Mouse (Mus musculus) limb, embryonic 12.5 days (tissue): ENCODE results near the gene Tenm2. TPM values are rescaled to one million over a fixed set of nuclear protein-coding genes. Genes with fewer than 3 reads are reported as not detected.

Experiments
- ATAC-seq: fragments of 200-750 bp; cut with Nextera tagmentation; 2 replicates; pipeline ENCODE4 v1.8.0; 2017; ENCODE audit warnings: low read depth, moderate TSS enrichment; ENCODE audit not compliant: insufficient number of reproducible peaks, insufficient read depth, low FRiP score, low TSS enrichment
- H3K27ac ChIP-seq: fragments of 300-500 bp; sonication (generic); 2 replicates; pipeline ENCODE4 v1.5.1; 2016; ENCODE audit warnings: mild to moderate bottlenecking, moderate library complexity
- H3K27me3 ChIP-seq: fragments of 300-500 bp; sonication (generic); 2 replicates; pipeline ENCODE4 v1.6.1; 2016; ENCODE audit warnings: mild to moderate bottlenecking, moderate library complexity
- H3K36me3 ChIP-seq: fragments of 300-500 bp; sonication (generic); 2 replicates; pipeline ENCODE4 v1.6.1; 2016; ENCODE audit warnings: mild to moderate bottlenecking, moderate library complexity
- H3K4me1 ChIP-seq: fragments of 300-500 bp; sonication (generic); replicated peaks from 2 replicates; pipeline ENCODE4 v1.6.1; 2016
- H3K4me2 ChIP-seq: fragments of 300-500 bp; sonication (generic); 2 replicates; pipeline ENCODE4 v1.6.1; 2016; ENCODE audit warnings: mild to moderate bottlenecking, moderate library complexity
- H3K4me3 ChIP-seq: fragments of 300-500 bp; sonication (generic); replicated peaks from 2 replicates; pipeline ENCODE4 v1.5.1; 2016; ENCODE audit warnings: mild to moderate bottlenecking
- H3K9ac ChIP-seq: fragments of 300-500 bp; sonication (generic); replicated peaks from 2 replicates; pipeline ENCODE4 v1.6.1; 2016; ENCODE audit warnings: mild to moderate bottlenecking, moderate library complexity
- H3K9me3 ChIP-seq: fragments of 300-500 bp; sonication (generic); 2 replicates; pipeline ENCODE4 v1.6.1; 2016; ENCODE audit warnings: mild to moderate bottlenecking, moderate library complexity
- WGBS: fragments of 180-500 bp; shearing (Covaris S2); methylation state at CpG from one replicate; pipeline ENCODE4 v1.1.7; 2016; 5-methylcytosine and 5-hydroxymethylcytosine counted together
- polyA plus RNA-seq: library from polyadenylated mRNA; unstranded; fragments of >200 nt; fragmentation: Nextera tagmentation; extraction: Ambion mirVana; gene quantifications from 2 replicates; pipeline ENCODE4 v1.2.1, GENCODE M21; 2016

The Tenm2 gene
- polyA plus RNA-seq, 1 experiment from 2014 or later, result 0.94 TPM

GRCm38 (mm10) chr11:36238890-36239289 lies 996.9 kb downstream of the Tenm2 start:
- Histone ChIP-seq H3K36me3 (no peaks in the 10 kb centered on the region), H3K9ac (no peak overlapping the region), H3K27me3 (peaks cover 9% of the 10 kb centered on the region), H3K4me2 (no peak overlapping the region), H3K27ac (no peak overlapping the region), H3K4me1 (peaks cover 7% of the 10 kb centered on the region), H3K9me3 (no peaks in the 10 kb centered on the region), H3K4me3 (no peak overlapping the region)
- no peak for ATAC-seq
- 88% methylated on average over 9 of the region's 9 CpGs for WGBS

- no peak for ATAC-seq
- Histone ChIP-seq H3K4me1 (no peaks in the 10 kb centered on the region), H3K4me3 (no peak overlapping the region), H3K27ac (no peak overlapping the region), H3K36me3 (no peaks in the 10 kb centered on the region), H3K27me3 (peaks cover 12% of the 10 kb centered on the region), H3K4me2 (no peak overlapping the region), H3K9ac (no peak overlapping the region), H3K9me3 (no peaks in the 10 kb centered on the region)
- WGBS, result 84% methylated on average over 11 of the region's 11 CpGs
Measured at GRCm38 (mm10) chr11:36228654-36229053, 1007.1 kb downstream of the Tenm2 start.

GRCm38 (mm10) chr11:36228196-36228595 lies 1007.6 kb downstream of the Tenm2 start:
- WGBS, result 80% methylated on average over 6 of the region's 6 CpGs
- H3K36me3 ChIP-seq, result no peaks in the 10 kb centered on the region
- H3K27ac ChIP-seq, result no peak overlapping the region
- peaks cover 15% of the 10 kb centered on the region for H3K27me3 ChIP-seq
- no peak overlapping the region for H3K4me3 ChIP-seq
- H3K9ac ChIP-seq, result no peak overlapping the region
- no peak overlapping the region for H3K4me2 ChIP-seq
- no peaks in the 10 kb centered on the region for H3K9me3 ChIP-seq
- ATAC-seq, result no peak
- H3K4me1 ChIP-seq, result no peaks in the 10 kb centered on the region

GRCm38 (mm10) chr11:36226061-36226460 lies 1009.7 kb downstream of the Tenm2 start:
- Histone ChIP-seq H3K4me3 (no peak overlapping the region), H3K4me1 (no peaks in the 10 kb centered on the region), H3K27me3 (peaks cover 20% of the 10 kb centered on the region), H3K4me2 (no peak overlapping the region), H3K36me3 (no peaks in the 10 kb centered on the region), H3K9me3 (no peaks in the 10 kb centered on the region), H3K27ac (no peak overlapping the region), H3K9ac (no peak overlapping the region)
- no peak for ATAC-seq
- 27% methylated on average over 3 of the region's 3 CpGs for WGBS

GRCm38 (mm10) chr11:36223716-36224439 lies 1011.9 kb downstream of the Tenm2 start:
- Histone ChIP-seq H3K9me3 (no peaks in the 10 kb centered on the region), H3K9ac (no peak overlapping the region), H3K27me3 (peaks cover 20% of the 10 kb centered on the region), H3K4me1 (peaks cover 6% of the 10 kb centered on the region; the same call in 1 of the 2 replicates), H3K27ac (no peak overlapping the region), H3K4me3 (no peak overlapping the region), H3K4me2 (no peak overlapping the region), H3K36me3 (no peaks in the 10 kb centered on the region)
- 86% methylated on average over 7 of the region's 7 CpGs for WGBS
- no peak for ATAC-seq

GRCm38 (mm10) chr11:36222071-36222470 lies 1013.7 kb downstream of the Tenm2 start:
- H3K9me3 ChIP-seq, result no peaks in the 10 kb centered on the region
- H3K27ac ChIP-seq, result no peak overlapping the region
- 82% methylated on average over 3 of the region's 3 CpGs for WGBS
- H3K4me3 ChIP-seq, result no peak overlapping the region
- no peak for ATAC-seq
- H3K36me3 ChIP-seq, result no peaks in the 10 kb centered on the region
- H3K4me1 ChIP-seq, result peaks cover 6% of the 10 kb centered on the region; the same call in 1 of the 2 replicates
- no peak overlapping the region for H3K9ac ChIP-seq
- H3K27me3 ChIP-seq, result peaks cover 13% of the 10 kb centered on the region
- H3K4me2 ChIP-seq, result no peak overlapping the region

GRCm38 (mm10) chr11:36221271-36221975 lies 1014.3 kb downstream of the Tenm2 start:
- no peaks in the 10 kb centered on the region for H3K9me3 ChIP-seq
- no peak overlapping the region for H3K27ac ChIP-seq
- H3K4me1 ChIP-seq, result peaks cover 6% of the 10 kb centered on the region; the same call in 1 of the 2 replicates
- H3K4me2 ChIP-seq, result peak overlapping the region; percentile 50
- 16% methylated on average over 10 of the region's 10 CpGs for WGBS
- peaks cover 13% of the 10 kb centered on the region for H3K27me3 ChIP-seq
- H3K36me3 ChIP-seq, result no peaks in the 10 kb centered on the region
- H3K9ac ChIP-seq, result no peak overlapping the region
- H3K4me3 ChIP-seq, result peak overlapping the region; percentile 18; the same call in 1 of the 2 replicates
- no peak for ATAC-seq

- Histone ChIP-seq H3K27ac (no peak overlapping the region), H3K4me3 (no peak overlapping the region), H3K4me1 (peaks cover 6% of the 10 kb centered on the region; the same call in 1 of the 2 replicates), H3K36me3 (no peaks in the 10 kb centered on the region), H3K9ac (no peak overlapping the region), H3K9me3 (no peaks in the 10 kb centered on the region), H3K27me3 (peaks cover 13% of the 10 kb centered on the region), H3K4me2 (no peak overlapping the region)
- 20% methylated on average over 5 of the region's 5 CpGs for WGBS
- no peak for ATAC-seq
Measured at GRCm38 (mm10) chr11:36220651-36221050, 1015.1 kb downstream of the Tenm2 start.

- no peak overlapping the region for H3K4me3 ChIP-seq
- H3K4me1 ChIP-seq, result peaks cover 6% of the 10 kb centered on the region; the same call in 1 of the 2 replicates
- H3K9ac ChIP-seq, result no peak overlapping the region
- WGBS, result 82% methylated on average over 4 of the region's 4 CpGs
- H3K27me3 ChIP-seq, result peaks cover 13% of the 10 kb centered on the region
- ATAC-seq, result no peak
- H3K4me2 ChIP-seq, result no peak overlapping the region
- H3K27ac ChIP-seq, result no peak overlapping the region
- no peaks in the 10 kb centered on the region for H3K36me3 ChIP-seq
- H3K9me3 ChIP-seq, result no peaks in the 10 kb centered on the region
Measured at GRCm38 (mm10) chr11:36219586-36219985, 1016.2 kb downstream of the Tenm2 start.

GRCm38 (mm10) chr11:36214589-36214988 lies 1021.2 kb downstream of the Tenm2 start:
- Histone ChIP-seq H3K27me3 (no peaks in the 10 kb centered on the region), H3K9me3 (no peaks in the 10 kb centered on the region), H3K4me1 (no peaks in the 10 kb centered on the region), H3K4me3 (no peak overlapping the region), H3K27ac (no peak overlapping the region), H3K9ac (no peak overlapping the region), H3K4me2 (no peak overlapping the region), H3K36me3 (no peaks in the 10 kb centered on the region)
- ATAC-seq, result no peak
- 89% methylated on average over 3 of the region's 3 CpGs for WGBS

- no peak overlapping the region for H3K9ac ChIP-seq
- H3K9me3 ChIP-seq, result no peaks in the 10 kb centered on the region
- H3K4me3 ChIP-seq, result no peak overlapping the region
- no peak overlapping the region for H3K27ac ChIP-seq
- WGBS, result 79% methylated on average over 6 of the region's 6 CpGs
- H3K36me3 ChIP-seq, result no peaks in the 10 kb centered on the region
- no peaks in the 10 kb centered on the region for H3K27me3 ChIP-seq
- no peaks in the 10 kb centered on the region for H3K4me1 ChIP-seq
- H3K4me2 ChIP-seq, result no peak overlapping the region
- ATAC-seq, result no peak
Measured at GRCm38 (mm10) chr11:36204381-36204780, 1031.4 kb downstream of the Tenm2 start.
